Mouse (Mus musculus) right cerebral cortex, adult 2 months (tissue): ENCODE measurements around the gene Palld.

ENCODE experiments used
- DNase-seq, 2 experiments: peaks; one replicate each; pipeline ENCODE4 v3.0.0; 2021 to 2022; ENCODE audit warnings: low spot score in 2 of 2

Gene Palld

GRCm38 (mm10) chr8:61730669-61731068 is 171.8 kb downstream of the Palld start:
- no peak for DNase-seq

GRCm38 (mm10) chr8:61725306-61726017 is 177.0 kb downstream of the Palld start:
- DNase-seq: no peak

DNA sequence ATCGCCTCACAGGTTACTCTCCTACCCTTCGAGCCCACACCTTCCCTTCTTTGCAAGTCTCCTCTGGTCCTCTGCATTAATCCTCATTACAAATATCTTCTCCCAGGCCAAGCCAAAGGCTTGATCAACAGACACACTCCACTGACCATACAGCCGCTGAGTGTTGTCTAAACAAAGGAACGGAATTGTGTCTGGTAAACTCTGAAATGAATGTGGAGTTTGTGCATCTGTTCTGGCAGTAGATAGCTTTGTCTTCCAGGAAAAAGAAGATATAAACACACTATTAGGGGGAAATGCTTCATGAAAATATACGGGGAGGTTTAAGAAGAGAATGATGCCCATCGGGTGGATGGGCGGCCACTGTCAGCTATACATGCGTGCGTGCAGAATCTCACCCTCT is 180.3 kb downstream of the Palld start:
- no peak for DNase-seq

DNA sequence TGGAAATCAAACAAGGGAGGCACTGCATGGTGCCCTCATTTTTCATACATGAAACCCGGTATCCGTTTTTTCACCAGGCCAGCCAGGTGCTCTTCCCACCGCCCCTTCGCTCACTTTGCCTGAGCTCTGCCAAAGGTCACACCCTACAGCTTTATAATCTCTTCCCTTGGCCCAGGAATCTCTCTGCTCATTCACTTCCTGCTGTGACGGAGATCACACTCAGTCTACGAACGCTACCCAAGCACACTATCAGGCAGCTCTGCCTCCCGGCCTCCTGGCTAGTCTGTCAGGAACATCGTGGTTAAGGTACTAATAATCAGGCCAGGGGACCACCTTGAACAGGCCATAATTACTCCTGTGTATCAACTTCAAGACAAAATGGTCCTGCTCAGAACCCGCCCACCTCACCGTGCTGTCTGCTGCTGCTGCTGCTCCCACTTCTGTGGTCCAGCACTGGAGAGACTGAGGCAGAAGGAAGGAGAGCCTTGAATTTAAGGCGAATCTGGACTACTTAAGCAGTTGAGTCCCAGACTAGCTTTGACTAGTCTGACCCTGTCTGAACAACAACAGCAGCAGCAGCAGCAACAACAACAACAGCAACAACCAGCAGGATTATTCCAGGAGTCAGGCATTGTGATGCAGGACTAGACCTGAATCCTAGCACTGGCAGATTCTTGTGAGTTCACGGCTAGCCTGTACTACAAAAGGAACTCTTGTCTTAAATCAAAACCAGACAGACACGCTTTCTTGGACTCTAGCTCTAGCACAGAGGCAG is 187.0 kb downstream of the Palld start:
- no peak for DNase-seq

DNA sequence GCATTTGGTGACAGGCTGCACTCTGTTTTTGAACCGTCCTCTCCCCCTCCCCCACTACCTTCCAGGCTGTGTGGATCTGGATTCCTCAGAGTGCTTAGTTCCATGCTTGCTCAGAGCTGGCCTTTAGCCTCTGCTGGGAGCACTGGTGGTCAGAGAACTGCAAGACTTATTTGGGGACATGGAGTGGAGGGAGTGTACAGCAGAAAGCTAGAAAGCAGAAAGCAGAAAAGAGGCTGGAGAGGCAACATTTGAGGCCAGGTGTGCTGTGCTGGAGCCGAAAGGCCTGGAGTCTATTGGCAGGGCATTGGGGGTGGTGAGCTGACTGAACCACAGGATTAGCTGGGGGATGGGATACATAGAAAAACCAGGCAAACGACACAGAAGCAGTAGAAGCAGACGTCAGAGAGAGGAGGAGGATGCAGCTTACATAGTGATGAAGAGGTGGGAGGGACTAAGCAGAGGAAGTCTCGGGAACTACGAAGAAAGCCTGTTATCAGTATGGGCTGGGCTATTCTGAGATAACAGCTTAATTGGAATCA is 188.1 kb downstream of the Palld start:
- DNase-seq: no peak

DNA sequence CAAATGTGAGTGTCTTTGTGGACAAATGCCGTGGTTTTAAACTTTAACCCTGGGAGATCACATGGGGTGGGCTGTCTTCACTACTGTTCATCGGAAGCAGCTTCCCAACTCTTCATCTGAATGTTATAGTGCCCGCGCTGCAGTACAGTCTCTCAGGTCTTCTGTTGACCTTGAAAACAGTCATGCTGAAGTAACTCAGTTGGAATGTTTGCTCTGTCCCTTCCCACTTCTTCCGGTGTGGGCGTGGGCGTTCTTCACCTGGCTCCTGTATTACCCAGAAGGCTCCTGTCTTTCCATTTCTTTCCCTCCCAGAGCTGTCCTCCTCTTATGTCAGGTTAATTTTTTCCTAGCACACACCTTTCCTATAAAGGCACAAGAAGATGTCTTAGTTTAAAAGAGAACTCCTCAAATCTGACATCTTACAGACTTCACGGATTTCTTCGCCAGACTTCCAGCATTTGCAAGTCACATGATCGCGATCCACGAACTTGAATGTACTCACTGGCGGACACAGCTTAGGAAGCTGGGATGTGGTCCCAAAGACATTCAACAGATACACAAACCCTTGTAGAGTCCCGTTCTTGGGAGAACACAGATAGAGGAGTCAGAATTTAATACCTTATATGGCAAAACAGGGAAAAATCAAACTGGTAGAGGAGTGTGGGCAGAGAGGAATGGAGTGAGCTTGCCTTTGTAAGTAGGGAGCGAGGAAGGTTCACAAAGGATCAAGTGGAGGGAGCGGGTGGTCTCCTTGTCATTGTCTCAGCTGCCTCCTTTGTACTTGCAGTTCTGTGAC is 189.1 kb downstream of the Palld start:
- DNase-seq: no peak

DNA sequence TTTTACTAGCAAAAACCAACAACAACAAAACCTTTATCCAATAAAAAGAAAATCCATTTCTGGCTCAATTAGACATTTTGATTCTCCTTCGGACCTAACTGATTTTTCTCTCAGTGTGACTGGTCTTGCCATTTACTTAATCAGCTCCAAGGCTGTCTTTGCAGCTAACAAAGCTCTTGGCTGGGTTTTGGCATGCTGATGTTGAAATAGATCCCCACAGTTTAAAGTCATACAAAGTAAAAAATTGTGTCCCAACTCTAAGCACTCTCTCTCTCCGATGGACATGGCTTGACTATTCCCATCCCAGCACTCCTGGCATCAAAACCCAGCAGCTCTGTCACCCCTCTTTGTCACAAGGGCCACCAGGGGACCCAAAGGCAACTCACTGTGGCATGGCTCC is 190.1 kb downstream of the Palld start:
- no peak for DNase-seq

DNA sequence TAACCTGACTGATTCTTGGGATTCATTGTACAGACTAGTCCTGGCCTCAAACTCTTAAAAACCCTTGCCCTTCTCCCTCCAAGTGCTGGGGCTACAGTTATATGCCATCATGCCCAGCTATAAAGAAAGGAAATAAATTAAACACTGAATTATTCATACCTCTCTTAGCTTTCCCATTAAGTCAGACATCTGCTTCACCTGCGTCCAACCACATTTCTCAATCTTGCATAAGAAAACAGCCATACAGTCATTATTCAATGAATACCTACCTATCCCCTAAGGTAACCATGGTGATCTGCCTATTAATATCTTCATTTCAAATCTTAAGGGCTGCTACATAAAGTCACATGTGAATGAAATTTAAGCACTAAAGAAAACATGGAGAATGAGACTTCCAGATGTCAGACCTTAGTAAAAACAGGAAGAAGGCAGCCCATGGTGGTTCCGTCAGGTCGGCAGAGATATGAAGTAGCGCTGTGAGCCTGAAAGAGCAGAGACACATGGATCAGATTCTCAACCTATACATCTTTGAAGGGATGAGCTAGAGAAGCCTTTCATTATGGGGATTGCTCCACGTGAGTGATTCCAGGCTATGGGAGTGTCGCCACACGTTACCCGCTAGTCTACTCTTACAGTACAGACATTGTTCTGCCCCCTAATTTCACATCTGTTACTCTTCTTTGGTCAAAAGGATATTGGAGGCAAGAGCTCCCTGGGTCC is 193.7 kb downstream of the Palld start:
- DNase-seq: no peak

DNA sequence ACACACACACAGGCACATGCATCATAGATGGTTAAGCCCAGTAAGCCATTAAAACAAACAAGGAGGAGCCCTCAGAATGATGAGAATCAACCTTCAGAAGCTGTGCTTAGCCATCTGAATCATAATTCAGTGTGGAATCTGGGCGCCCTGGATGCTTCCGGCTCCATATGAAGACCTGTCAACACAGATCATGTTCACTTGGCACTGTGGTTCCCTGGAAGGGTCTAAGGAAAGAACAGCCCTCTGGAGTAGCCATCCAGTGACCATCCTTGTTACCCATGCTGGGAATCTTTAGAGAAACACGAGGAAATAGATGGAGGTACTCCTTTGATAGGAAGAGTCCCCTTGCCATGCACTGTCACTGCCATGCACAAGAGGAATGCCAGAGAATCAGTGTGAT is 197.0 kb downstream of the Palld start:
- no peak for DNase-seq

DNA sequence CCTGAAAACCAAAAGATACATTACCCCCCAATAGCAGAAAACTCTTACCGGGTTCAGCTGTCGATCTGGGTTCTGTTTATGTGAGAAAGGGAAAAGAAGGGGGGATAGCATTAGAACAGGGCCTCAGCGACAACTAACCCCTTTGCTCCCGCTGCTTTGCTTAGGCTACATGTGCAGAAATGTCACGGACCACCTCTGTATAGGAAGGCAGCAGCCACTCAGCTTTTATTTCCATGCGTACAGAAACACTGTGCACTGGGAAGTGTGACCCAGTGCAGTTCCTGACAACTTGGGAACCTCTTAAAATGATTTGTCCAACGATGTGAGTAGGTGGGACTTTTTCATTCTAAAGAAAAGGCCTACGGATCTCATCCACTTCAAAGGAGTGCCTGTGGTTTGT is 200.4 kb downstream of the Palld start:
- DNase-seq: no peak

DNA sequence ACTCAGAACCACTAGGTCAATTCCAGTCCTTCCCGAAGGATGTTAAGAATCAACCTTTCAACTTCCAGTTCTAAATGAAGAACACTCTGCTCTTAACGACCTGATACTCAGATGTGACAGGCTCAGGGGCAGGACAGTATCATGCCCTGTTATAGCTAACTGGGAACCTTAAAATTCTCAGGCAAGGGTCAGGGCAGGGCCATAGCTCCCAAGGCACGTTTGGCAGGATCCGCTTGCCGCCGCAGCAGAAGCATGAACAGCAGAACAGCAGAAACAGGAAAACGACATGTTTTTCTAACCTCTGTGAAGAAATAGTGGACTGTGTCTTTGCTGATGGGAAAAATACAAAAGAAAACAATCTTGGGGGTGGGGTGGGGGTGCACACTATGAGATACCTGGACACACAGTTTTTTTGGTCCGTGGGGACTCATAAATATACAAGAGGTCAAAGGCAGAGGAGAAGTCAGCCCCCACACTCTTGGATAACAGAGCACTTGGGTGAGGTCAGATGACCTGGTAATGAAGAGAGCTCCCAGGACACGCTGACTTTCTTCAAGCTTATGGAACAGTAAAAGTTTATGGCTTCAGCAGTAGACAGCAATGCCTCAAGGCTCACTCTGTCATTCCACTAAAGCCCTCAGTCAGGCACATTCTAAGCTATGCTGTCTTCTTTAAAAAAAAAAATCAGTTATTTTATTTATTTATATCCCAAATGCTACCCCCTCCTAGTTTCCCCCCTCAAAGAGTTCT is 201.4 kb downstream of the Palld start:
- no peak for DNase-seq

- no peak for DNase-seq
Observed at GRCm38 (mm10) chr8:61700298-61700697, 202.2 kb downstream of the Palld start.

DNA sequence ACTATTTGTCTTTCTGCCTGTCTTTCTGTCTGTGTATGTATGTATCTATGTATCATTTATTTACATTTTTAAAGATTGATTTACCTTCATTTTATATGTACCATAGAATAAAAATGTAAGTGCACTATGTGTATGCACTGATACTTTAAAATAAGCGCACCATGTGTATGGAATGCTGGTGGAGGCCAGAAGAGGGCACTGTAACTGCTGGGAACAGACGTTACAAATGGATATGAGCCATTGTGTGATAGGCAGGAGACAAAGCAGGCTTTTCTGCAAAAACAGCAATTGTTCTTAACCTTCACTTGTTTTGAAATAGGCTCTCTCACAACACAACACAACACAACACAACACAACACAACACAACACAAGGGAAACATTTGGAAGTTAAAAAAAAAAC is 203.5 kb downstream of the Palld start:
- no peak for DNase-seq

DNA sequence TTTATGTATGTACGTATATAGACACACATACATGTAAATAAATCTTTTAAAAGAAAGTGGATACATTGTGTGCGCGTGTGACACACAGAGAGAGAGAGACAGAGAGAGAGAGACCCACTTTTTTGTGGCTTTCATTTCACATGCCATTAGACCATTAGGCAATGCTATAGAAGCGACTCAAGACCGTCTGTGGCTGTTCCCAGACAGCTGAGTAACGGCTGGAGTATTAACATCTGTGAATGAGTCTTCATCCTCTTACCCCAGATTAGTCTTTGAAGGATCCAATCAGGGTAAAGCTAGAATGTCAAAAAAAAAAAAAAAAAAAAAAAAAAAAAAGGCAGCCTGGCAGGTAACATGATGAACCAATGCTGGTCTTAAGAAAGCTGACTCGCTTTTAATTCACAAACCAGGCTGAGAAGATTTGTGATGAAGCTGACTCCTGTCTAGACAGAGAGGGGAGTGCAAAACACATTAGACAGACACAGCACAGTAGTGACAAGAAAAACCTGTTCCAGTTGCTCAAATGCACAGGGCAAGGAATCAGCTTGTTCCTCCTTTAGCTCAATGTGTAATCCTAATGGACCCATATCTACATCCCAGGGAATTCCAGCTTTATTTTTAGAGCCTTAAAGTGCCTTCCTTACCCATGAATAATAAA is 204.6 kb downstream of the Palld start:
- DNase-seq: no peak

- no peak for DNase-seq
Observed at GRCm38 (mm10) chr8:61696846-61697455, 205.5 kb downstream of the Palld start.

GRCm38 (mm10) chr8:61695416-61695815 is 207.1 kb downstream of the Palld start:
- DNase-seq: no peak

GRCm38 (mm10) chr8:61692866-61693265 is 209.6 kb downstream of the Palld start:
- no peak for DNase-seq

DNA sequence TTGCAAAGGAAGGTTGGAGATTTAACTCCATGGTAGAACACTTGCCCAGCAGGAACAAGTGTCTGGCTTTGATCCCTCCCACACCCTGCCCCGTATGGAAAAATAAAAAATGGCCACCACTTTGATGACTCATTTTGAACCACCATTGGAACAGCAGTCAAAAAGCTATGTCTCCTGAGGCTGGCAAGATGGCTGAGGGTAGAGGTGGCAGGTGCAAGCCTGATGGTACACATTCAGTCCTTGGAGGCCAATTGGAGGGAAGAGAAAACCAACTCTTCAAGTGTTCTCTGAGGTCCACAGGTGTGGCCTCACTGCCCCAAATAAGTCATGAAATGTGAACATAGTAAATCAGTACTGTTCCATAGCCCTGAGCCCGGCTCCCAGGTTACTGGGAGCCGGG is 210.4 kb downstream of the Palld start:
- DNase-seq: no peak

- no peak for DNase-seq
Observed at GRCm38 (mm10) chr8:61691391-61691790, 211.1 kb downstream of the Palld start.

GRCm38 (mm10) chr8:61687071-61687470 is 215.4 kb downstream of the Palld start:
- no peak for DNase-seq
